Comparison of ENCODE assay signal across 15 mouse cellular contexts in genomic region chr15:83351546-83351945, GRCm38 (mm10).
"Had no signal": no experiment of that assay in that cellular context is flagged by ENCODE, and none has a peak within 500 bp of the region (broad histone marks: within the 10 kb centered on the region; RNA-seq: fewer than 3 reads in every experiment).

No protein-coding gene starts in this region.

- DNase-seq: kidney, postnatal 10 days; kidney, postnatal 4 days; liver; liver, embryonic 13.5 days; liver, postnatal 0 days; lung, postnatal 14 days; right cerebral cortex, adult 18-20 months; spleen, adult 18-20 months; thymus, adult 18-20 months; thymus, postnatal 14 days had no signal

- H3K9me3 ChIP-seq: limb, embryonic 12.5 days; liver, embryonic 13.5 days; midbrain, embryonic 13.5 days; neural tube, embryonic 15.5 days had no signal

- ATAC-seq: hindbrain, postnatal 0 days; liver, postnatal 0 days; midbrain, embryonic 13.5 days had no signal

- H3K9ac ChIP-seq: limb, embryonic 12.5 days; liver, postnatal 0 days; midbrain, embryonic 13.5 days; neural tube, embryonic 15.5 days had no signal

- H3K27me3 ChIP-seq: limb, embryonic 12.5 days; liver, embryonic 13.5 days; midbrain, embryonic 13.5 days; neural tube, embryonic 15.5 days had no signal

- H3K36me3 ChIP-seq: midbrain, embryonic 13.5 days had no signal

- H3K27ac ChIP-seq: hindbrain, postnatal 0 days; layer of hippocampus, adult 2 months; limb, embryonic 12.5 days; midbrain, embryonic 13.5 days; neural tube, embryonic 15.5 days had no signal

- H3K4me3 ChIP-seq: layer of hippocampus, adult 2 months; limb, embryonic 12.5 days; liver, embryonic 13.5 days; midbrain, embryonic 13.5 days; neural tube, embryonic 15.5 days had no signal

- H3K4me2 ChIP-seq: limb, embryonic 12.5 days; liver, embryonic 13.5 days; midbrain, embryonic 13.5 days; neural tube, embryonic 15.5 days had no signal
